Mouse (Mus musculus): ENCODE measurements around the gene Mrfap1. TPM values are rescaled to one million over a fixed set of nuclear protein-coding genes. Genes with fewer than 3 reads are reported as not detected.

Gene Mrfap1
- 269 TPM for polyA plus RNA-seq (2014; fragmentation: Illumina TruSeq; extraction: RNeasy Lipid Tissue Mini Kit (QIAGEN cat#74804); ENCODE audit: low read depth, low replicate concordance)

DNA sequence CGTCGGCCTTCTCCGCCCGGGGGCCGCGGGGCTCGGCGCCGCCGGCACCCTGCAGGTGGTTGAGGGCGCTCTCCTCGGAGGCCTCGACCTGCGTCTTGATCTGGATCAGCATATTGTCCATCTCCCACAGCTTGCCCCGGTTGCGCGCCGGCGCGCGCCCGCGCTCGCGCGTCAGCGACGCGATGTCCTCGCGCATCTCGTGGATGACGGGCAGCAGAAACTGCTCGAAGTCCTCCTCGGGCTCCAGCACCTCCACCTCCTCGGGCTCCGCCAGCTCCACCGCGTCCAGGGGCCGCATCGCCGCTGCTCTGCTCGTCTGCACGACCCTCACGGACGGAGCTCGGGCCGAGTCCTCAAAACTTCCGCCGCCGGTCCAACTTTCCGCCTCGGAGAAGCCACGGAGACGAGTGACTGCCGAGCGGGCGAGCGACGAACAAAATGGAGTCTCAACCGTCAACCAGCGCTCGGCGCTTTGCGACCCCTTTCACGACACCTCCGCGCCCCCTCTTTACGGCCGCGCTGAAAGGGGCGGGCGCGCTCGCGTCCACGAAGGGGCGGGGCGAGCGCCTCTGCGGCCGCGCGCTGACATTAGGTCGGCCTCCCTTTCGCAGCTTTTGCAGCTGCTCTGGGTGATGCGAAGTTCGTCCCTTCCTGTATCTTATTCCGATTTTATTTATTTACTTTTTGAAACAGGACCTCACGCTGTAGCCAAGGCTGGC, at the start of gene Mrfap1:
TSS of gene Mrfap1 (minus strand) at position 477 of the 719 bp plus-strand sequence.

DNA sequence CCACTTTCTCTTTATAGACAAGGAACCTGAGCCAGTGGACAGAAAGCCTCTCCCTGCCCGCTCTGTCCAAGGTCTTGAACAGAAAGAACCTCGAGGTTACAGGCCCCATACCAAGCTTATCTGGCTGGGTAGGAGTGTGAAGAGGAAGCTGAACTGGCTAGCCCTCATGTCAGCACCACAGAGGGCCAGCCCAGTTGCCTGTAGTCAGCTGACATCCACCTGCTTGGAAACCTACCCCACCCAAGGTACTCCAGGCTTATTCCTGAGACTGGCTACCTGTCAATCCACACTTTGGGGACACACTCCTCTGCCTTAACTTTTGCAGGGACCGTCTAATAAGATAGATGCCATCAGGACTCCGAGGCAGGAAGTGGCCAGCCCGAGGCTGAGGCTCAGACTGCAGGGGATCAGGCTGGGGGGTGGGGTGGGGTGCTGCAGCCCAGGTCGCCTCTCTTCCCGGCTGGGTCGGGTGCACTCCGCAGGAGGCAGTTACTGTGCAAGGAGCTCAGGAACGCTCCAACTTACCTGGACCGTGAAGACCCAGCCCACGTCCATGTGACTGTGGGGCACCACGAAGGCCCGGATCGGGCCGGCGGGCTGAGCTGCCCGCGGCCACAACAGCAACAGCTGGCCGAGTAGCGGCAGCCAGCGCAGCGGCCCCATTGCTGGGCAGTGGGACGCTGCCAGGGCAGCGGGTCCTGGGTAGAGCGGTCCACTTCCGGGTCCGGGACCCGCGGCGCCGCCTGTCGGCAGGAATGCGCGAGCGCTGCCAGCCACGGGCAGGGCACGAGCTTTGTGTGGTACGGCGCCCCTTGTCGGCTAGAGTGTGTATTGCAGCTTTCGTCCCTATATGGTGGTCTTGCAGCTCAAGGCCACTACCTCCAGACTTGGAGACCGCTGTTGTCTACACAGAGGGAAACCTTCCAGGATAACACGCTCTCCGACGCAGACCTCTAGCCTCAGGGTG, 33.6 kb upstream of the Mrfap1 start, which contains the start of gene Man2b2:
TSS of gene Man2b2 (minus strand) at position 741 of the 967 bp plus-strand sequence.

DNA sequence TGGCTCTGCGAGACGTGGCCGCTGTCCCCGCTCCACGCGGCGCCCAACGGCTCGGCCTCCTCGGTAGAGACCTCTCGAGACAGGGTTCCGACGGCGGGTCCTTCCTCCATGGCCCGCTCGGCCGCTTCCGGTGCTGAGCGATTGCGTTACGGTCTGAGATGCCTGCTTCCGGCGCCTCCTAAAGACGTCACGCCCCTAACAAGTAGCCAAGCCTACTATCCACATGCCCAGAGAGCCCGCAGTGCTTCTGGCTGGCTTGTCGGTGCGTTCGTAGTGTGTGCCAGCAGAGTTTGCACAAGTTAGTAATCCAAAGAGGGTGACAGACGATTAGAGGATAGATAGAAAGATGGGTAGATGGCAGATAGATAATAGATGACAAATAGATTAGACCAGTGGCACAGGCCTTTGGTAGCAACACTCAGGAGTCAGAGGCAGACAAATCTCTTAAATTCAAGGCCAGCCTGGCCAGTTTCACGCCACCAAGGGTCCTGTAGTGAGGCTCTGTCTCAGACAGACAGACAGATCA, 48.0 kb downstream of the Mrfap1 start, which contains the start of gene Bloc1s4:
TSS of gene Bloc1s4 (minus strand) at position 115 of the 526 bp plus-strand sequence.

Other genes starting within 250 kb of the Mrfap1 start
- 6.7 TPM for gene Tbc1d14, start 203.5 kb downstream of the Mrfap1 start, polyA plus RNA-seq (2014; fragmentation: Illumina TruSeq; extraction: RNeasy Lipid Tissue Mini Kit (QIAGEN cat#74804); ENCODE audit: low read depth, low replicate concordance)
- gene D5Ertd579e, start 100.7 kb downstream of the Mrfap1 start, polyA plus RNA-seq (2014; fragmentation: Illumina TruSeq; extraction: RNeasy Lipid Tissue Mini Kit (QIAGEN cat#74804); ENCODE audit: low read depth, low replicate concordance) = 23.3 TPM
- 13.9 TPM for gene Bloc1s4, start 48.1 kb downstream of the Mrfap1 start, polyA plus RNA-seq (2014; fragmentation: Illumina TruSeq; extraction: RNeasy Lipid Tissue Mini Kit (QIAGEN cat#74804); ENCODE audit: low read depth, low replicate concordance)
- 2.1 TPM for gene Man2b2, start 33.9 kb upstream of the Mrfap1 start, polyA plus RNA-seq (2014; fragmentation: Illumina TruSeq; extraction: RNeasy Lipid Tissue Mini Kit (QIAGEN cat#74804); ENCODE audit: low read depth, low replicate concordance)
- gene Ppp2r2c, start 71.7 kb upstream of the Mrfap1 start, polyA plus RNA-seq (2014; fragmentation: Illumina TruSeq; extraction: RNeasy Lipid Tissue Mini Kit (QIAGEN cat#74804); ENCODE audit: low read depth, low replicate concordance) = not detected
- gene Wfs1, start 192.4 kb upstream of the Mrfap1 start, polyA plus RNA-seq (2014; fragmentation: Illumina TruSeq; extraction: RNeasy Lipid Tissue Mini Kit (QIAGEN cat#74804); ENCODE audit: low read depth, low replicate concordance) = 0.66 TPM

All from liver, adult 10 weeks (tissue).